Mouse (Mus musculus): ENCODE results near the gene Bptf. TPM values are rescaled to one million over a fixed set of nuclear protein-coding genes. Genes with fewer than 3 reads are reported as not detected.
A peak's percentile ranks its signal among the peaks of the same experiment; 100 is the strongest.

Bptf gene
- polyA plus RNA-seq, 1 experiment: 49.4 TPM

DNA sequence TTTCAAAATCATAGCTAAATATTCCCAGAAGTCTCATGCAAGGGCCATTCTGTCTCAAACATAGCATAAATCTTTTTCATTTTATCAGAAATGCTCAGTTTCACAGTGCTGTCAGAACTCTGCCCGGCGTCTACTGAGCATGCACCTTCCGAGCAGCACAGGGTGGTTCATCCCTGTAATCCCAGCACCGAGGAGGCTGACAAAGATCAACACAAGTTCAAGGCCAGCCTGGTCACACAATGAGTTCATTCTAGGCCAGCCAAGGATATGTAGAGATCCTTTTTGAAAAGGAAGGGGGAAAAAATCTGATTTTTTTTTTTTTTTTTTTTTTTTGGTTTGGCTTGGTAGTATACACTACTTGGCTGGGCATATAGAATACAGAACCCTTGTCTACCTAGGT, 6.9 kb downstream of the Bptf start:
- TF ChIP-seq POLR2A (IDR thresholded peaks at IDR 0.05; ENCODE audit: low read depth, low read length): no peak
- no peak for TF ChIP-seq CTCF (IDR thresholded peaks at IDR 0.05; ENCODE audit: borderline replicate concordance, insufficient read depth, low read length)
- Histone ChIP-seq H3K4me3 (ENCODE audit: insufficient read depth, low read length) (no peak overlapping the region), H3K27ac (ENCODE audit: insufficient read depth, low read length) (no peak overlapping the region), H3K4me1 (ENCODE audit: control insufficient read depth, insufficient read depth, low read length) (peaks cover 5% of the 10 kb centered on the region; the same call in 1 of the 2 replicates)

DNA sequence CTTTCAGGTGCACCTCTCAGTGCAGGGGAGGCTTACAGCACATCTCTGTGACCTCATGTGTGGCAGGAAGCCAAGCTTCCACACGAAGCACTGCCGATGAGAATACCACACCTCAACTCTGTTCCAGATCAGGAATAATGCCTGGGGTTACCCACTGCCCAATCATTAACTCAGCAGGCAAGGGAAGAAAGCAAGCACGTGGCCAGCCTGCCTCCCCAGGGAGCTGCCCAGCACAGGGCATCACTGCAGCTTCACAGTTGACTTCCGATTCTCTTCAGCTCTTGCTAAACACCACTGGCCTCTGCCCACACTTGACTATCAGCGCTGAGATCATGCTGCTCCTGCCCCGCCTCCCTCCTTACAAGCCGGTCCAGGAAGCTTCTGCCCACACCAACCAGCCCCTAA, 7.6 kb downstream of the Bptf start:
- H3K27ac ChIP-seq (ENCODE audit: insufficient read depth, low read length): no peak overlapping the region
- peaks cover 5% of the 10 kb centered on the region; the same call in 1 of the 2 replicates for H3K4me1 ChIP-seq (ENCODE audit: control insufficient read depth, insufficient read depth, low read length)
- TF ChIP-seq CTCF (IDR thresholded peaks at IDR 0.05; ENCODE audit: borderline replicate concordance, insufficient read depth, low read length): no peak
- TF ChIP-seq POLR2A (IDR thresholded peaks at IDR 0.05; ENCODE audit: low read depth, low read length): no peak
- H3K4me3 ChIP-seq (ENCODE audit: insufficient read depth, low read length): no peak overlapping the region

DNA sequence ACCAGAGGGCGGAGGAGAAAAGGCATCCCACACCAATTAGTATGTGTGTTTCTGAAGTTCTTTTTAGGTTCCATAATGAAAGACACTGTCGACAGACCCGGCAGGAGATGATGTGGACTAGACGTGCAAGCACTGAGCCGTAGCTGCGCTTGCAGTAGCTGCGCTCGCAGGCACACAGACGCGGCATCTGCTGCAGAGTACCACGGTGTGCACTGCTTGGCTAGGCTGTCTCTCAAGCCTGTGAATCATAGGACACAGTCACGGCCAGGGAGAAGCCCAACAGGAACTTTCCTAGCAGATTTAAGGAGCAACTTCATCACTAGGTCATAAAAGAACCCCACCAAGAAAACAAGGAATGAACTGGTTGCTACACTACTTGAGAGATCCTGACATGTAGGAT, 14.1 kb downstream of the Bptf start:
- TF ChIP-seq POLR2A (IDR thresholded peaks at IDR 0.05; ENCODE audit: low read depth, low read length): no peak
- no peak for TF ChIP-seq CTCF (IDR thresholded peaks at IDR 0.05; ENCODE audit: borderline replicate concordance, insufficient read depth, low read length)

DNA sequence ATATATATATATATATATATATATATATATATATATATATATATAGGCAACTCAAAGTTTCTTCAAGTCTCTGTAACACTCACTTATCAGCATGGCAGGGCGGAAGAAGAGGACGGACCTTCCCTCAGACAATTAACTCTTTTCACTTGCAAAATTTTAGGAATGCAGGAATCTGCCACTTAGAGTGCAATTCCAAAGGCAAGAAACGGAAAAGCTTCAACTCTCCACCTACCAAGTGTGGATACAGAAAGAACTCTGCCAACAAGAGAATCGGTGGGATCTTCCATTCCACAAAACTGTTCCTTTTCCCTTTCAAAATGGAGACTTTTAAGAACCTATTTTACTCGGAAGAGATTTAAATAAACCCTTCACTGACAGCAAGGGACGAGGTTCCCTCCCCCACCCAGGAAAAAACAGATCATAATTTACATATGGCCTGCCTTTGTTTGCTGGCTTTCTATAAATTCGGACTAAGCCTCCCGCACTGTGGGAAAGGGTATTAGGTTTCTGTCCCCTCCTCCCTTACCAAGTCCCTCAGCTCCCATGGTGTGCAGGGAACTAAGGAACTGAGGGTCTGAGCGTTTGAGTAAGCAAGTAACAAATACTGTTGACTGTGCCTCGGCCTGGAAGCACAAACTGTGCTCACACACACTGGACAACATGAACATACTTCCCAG, 17.9 kb downstream of the Bptf start:
- no peak overlapping the region for H3K4me3 ChIP-seq (ENCODE audit: insufficient read depth, low read length)
- no peak for TF ChIP-seq POLR2A (IDR thresholded peaks at IDR 0.05; ENCODE audit: low read depth, low read length)
- no peak for TF ChIP-seq CTCF (IDR thresholded peaks at IDR 0.05; ENCODE audit: borderline replicate concordance, insufficient read depth, low read length)

More for the DNA sequence above, 14.1 kb downstream of the Bptf start:
- H3K4me1 ChIP-seq (ENCODE audit: control insufficient read depth, insufficient read depth, low read length): peaks cover 13% of the 10 kb centered on the region
- no peak overlapping the region for H3K27ac ChIP-seq (ENCODE audit: insufficient read depth, low read length)
- H3K4me3 ChIP-seq (ENCODE audit: insufficient read depth, low read length): no peak overlapping the region

DNA sequence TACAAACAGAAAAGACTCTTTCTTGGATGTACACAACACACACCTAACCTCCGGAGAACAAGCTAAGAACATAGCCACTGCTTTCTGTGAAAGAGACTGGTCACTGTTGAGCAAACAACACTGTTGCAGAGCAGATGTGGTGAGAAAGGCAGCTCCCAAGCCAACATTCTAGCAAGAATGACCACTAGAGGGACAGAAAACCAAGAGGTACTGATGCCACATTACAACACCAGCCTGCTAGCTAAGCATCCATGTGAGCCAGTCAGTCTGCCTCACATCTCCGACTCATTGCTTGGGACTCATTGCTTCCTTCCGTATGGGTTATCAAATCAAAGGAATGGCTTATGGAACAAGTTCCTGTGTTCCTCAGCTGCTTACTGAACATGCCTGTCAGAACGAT, 18.8 kb downstream of the Bptf start:
- Histone ChIP-seq H3K4me3 (ENCODE audit: insufficient read depth, low read length) (no peak overlapping the region), H3K27ac (ENCODE audit: insufficient read depth, low read length) (no peak overlapping the region), H3K4me1 (ENCODE audit: control insufficient read depth, insufficient read depth, low read length) (peaks cover 18% of the 10 kb centered on the region)
- peak; percentile 12; the same call in 1 of the 2 replicates for TF ChIP-seq CTCF (IDR thresholded peaks at IDR 0.05; ENCODE audit: borderline replicate concordance, insufficient read depth, low read length)
- no peak for TF ChIP-seq POLR2A (IDR thresholded peaks at IDR 0.05; ENCODE audit: low read depth, low read length)

More for the DNA sequence above, 17.9 kb downstream of the Bptf start:
- Histone ChIP-seq H3K27ac (ENCODE audit: insufficient read depth, low read length) (no peak overlapping the region), H3K4me1 (ENCODE audit: control insufficient read depth, insufficient read depth, low read length) (peaks cover 13% of the 10 kb centered on the region)

DNA sequence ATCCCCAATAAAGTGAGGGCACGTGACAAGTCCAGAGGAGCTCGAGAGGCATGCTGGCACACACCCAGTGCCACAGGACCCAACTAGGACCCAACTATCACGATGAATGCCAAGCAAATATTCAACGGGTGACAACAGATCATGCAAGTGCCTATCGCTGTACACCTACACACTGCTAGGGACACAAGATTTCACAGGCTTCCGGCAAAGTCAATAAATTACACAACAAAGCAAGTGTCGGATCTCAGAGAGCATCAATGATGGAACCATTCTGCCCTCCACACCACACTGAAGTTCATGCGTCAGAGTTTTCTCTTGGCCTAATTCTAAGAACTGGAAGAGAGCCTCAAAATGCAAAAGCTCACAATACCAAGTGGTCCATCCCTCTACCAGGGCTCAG, 22.3 kb downstream of the Bptf start:
- Histone ChIP-seq H3K4me1 (ENCODE audit: control insufficient read depth, insufficient read depth, low read length) (peaks cover 17% of the 10 kb centered on the region), H3K27ac (ENCODE audit: insufficient read depth, low read length) (no peak overlapping the region), H3K4me3 (ENCODE audit: insufficient read depth, low read length) (no peak overlapping the region)
- no peak for TF ChIP-seq POLR2A (IDR thresholded peaks at IDR 0.05; ENCODE audit: low read depth, low read length)
- TF ChIP-seq CTCF (IDR thresholded peaks at IDR 0.05; ENCODE audit: borderline replicate concordance, insufficient read depth, low read length): no peak

DNA sequence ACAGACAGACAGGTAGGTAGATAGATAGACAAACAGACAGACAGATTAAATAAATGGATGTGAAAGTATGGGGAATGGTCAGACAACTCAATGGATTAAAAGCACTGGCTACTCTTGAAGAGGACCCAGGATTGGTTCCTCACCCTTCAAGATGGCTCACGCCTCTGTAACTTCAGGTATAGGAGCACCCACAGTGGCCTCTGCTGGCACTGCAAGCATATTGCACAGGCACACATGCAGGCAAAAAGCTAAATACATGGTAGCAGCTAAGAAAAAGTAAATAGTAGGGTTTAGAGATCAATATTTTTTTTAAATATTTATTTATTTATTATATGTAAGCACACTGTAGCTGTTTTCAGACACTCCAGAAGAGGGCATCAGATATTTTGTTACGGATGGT, 23.0 kb downstream of the Bptf start:
- Histone ChIP-seq H3K4me1 (ENCODE audit: control insufficient read depth, insufficient read depth, low read length) (peaks cover 11% of the 10 kb centered on the region; the same call in 1 of the 2 replicates), H3K27ac (ENCODE audit: insufficient read depth, low read length) (no peak overlapping the region), H3K4me3 (ENCODE audit: insufficient read depth, low read length) (no peak overlapping the region)
- TF ChIP-seq POLR2A (IDR thresholded peaks at IDR 0.05; ENCODE audit: low read depth, low read length): no peak
- TF ChIP-seq CTCF (IDR thresholded peaks at IDR 0.05; ENCODE audit: borderline replicate concordance, insufficient read depth, low read length): peak; percentile 14; the same call in 1 of the 2 replicates

DNA sequence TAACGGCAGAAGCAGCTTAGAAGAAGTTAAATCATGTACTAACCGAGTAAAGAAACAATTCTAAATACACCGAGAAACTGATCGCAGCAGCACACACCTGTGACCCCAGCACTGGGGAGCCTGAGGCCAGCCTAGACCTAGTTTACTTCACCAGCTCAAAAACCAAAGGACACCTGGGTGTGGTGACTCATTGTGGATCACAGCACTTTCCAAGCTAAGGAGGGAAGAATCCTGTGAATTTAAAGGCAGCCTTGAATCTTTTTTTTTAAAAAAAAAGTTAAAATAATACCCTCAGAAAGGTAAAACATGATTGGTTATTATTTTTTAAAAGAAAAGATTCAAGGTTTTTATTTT, 24.2 kb downstream of the Bptf start:
- Histone ChIP-seq H3K4me1 (ENCODE audit: control insufficient read depth, insufficient read depth, low read length) (peaks cover 13% of the 10 kb centered on the region; the same call in 1 of the 2 replicates), H3K27ac (ENCODE audit: insufficient read depth, low read length) (no peak overlapping the region), H3K4me3 (ENCODE audit: insufficient read depth, low read length) (no peak overlapping the region)

DNA sequence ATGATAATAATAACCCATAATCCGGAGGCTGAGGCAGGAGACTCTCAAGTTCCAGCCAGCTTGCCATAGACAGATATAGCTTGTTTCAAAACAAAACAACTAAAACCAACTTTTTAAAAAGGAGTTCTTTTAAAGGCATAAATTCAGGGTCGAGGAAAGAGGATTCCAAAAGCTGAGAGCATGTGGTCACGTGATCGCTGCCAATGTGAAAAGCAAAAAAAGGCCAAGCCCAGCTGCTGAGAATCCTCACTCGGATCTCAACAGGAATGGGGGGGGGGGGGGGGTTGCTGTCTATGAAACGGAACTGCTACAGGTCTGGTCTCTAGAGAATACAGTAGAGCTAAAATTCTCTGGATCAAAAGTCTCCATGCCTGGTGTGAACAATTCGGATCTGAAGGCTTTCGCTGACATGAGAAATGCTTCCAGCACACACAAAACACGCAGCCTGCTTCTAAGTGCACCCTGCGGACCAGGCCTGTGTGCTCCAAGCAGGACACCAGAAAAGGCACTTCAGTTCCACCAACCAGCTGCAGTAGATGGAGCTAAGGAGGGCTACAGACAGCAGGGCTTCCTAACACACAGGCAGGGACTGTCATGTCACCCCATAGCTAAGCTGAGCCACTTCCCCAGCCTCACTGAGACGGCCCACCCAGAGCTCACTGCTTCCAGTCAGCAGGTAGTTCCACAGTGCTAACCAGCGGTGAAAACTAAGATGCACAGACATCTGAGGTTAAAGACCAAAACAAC, 24.8 kb downstream of the Bptf start:
- peaks cover 18% of the 10 kb centered on the region; the same call in 1 of the 2 replicates for H3K4me1 ChIP-seq (ENCODE audit: control insufficient read depth, insufficient read depth, low read length)
- no peak overlapping the region for H3K4me3 ChIP-seq (ENCODE audit: insufficient read depth, low read length)
- H3K27ac ChIP-seq (ENCODE audit: insufficient read depth, low read length): no peak overlapping the region
- TF ChIP-seq CTCF (IDR thresholded peaks at IDR 0.05; ENCODE audit: borderline replicate concordance, insufficient read depth, low read length): no peak
- TF ChIP-seq POLR2A (IDR thresholded peaks at IDR 0.05; ENCODE audit: low read depth, low read length): no peak

More for the DNA sequence above, 24.2 kb downstream of the Bptf start:
- TF ChIP-seq CTCF (IDR thresholded peaks at IDR 0.05; ENCODE audit: borderline replicate concordance, insufficient read depth, low read length): no peak
- no peak for TF ChIP-seq POLR2A (IDR thresholded peaks at IDR 0.05; ENCODE audit: low read depth, low read length)

DNA sequence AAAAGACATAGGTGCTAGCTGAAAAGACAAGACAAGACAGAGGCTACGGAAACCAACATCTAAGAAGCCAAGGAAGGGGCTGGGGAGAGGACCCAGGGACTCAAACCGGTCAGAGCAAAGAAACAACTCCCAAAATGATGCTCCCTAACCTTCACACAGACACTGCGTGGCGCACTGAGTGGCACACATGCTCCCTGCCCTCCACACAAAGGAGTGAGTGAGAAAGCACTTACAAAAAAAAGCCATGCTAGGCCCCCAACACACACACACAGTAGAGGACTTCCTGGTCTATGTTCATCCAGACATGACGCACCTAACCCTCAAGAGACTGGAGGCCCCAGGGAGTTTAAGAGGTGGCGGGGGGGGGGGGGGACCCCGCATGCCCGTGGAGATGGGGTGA, 25.5 kb downstream of the Bptf start:
- Histone ChIP-seq H3K27ac (ENCODE audit: insufficient read depth, low read length) (no peak overlapping the region), H3K4me3 (ENCODE audit: insufficient read depth, low read length) (no peak overlapping the region), H3K4me1 (ENCODE audit: control insufficient read depth, insufficient read depth, low read length) (peaks cover 18% of the 10 kb centered on the region; the same call in 1 of the 2 replicates)
- no peak for TF ChIP-seq POLR2A (IDR thresholded peaks at IDR 0.05; ENCODE audit: low read depth, low read length)
- TF ChIP-seq CTCF (IDR thresholded peaks at IDR 0.05; ENCODE audit: borderline replicate concordance, insufficient read depth, low read length): no peak
